Mouse (Mus musculus): ENCODE measurements around the gene Ube2d1.
A peak's percentile ranks its signal among the peaks of the same experiment; 100 is the strongest.

Ube2d1 gene

DNA sequence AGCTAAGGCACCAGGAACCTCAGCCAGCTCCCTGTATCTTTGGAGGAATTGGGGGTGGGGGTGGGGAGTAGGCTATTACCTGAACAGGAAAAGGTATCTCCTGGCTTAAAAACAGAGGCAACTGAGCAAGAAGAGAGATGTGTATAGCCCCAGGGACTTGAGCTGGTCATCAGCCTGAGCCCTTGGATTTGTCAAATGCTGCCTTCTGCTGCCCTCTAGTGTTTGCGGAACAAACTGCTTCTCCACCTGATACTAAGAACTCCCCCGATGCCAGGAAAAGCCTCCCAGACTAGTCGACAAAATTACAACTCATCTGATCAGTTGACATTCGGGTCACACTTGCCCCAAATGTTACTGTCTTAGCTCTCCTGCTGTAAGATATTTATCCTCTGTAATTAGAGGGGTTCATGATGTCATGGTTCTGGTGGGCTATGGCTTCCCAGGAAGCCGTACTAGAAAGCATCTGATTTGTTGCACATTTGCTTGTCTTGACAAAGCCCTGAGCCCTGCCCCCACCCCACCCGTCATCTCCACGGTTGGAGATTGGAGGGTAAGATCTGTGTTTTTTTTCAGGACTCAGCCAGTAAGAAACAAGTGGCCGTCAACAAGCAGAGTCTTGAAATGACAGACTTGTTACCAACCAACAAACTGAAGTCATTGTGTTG is 66.7 kb downstream of the Ube2d1 start:
- peak; percentile 74 for DNase-seq

- DNase-seq, result no peak
Measured at GRCm38 (mm10) chr10:71215996-71216395, 69.1 kb downstream of the Ube2d1 start.

Data from cerebellum, adult 8-10 months (tissue).